ENCODE assay signal across 9 mouse cellular contexts in the genomic region with DNA sequence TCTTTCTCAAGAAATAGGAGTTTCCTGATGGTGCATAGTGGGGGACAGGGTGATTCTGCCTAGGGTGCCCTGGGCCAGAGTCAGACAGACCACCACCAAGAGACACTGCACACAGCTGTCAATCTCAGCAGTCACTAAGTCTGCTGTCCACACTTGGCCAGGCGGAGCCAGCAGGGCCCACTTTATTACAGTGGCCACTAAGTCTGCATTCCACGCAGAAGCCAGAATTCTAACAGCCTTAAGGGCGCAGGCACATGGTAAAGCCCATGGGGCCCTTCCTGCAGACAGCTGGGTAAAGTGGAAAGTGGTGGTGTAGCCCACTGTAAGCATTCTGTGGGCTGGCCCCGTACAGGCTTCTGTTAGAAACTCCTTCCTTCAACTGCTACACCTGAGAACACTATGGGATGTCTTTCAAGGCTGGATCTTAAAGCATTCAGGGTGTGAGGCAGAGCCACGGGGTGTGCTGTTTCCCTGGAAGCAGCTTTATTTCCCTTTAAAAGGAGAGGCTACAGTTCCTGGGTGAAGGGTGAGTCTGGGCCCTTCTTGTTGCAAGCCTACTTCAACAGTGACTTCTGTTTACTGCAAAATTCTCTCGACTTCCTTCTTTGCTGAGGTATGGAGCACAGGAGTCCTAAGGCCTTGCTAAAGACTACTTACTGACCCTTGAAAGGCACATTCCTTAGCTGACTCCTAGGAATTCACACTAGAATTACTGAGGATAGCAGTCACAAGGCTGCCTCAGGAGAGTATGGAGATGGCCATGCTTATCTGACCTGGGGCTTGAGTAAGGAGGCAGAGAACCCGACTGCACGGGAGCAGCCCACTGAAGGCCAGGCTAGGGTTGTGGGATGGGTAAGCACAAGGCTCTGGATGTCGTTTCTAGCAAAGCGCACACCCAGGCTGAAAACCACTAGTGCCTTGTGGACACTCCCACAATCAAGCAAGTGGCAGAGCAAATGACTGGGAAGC. TPM values are rescaled to one million over a fixed set of nuclear protein-coding genes. Genes with fewer than 3 reads are reported as not detected.
DNase-seq lines count a peak whose midpoint lies in the region; ATAC-seq and TF ChIP-seq lines count a peak whose summit lies in the region.
"Had no signal": no experiment of that assay in that cellular context is flagged by ENCODE, and none has a peak within 500 bp of the region (broad histone marks: within the 10 kb centered on the region; RNA-seq: fewer than 3 reads in every experiment).

No protein-coding gene starts in this region.

- no peak for DNase-seq in heart, adult 18-20 months
- DNase-seq in cerebellum, adult 9-10 months = no peak
- no peak for DNase-seq in T-cell, adult 2 months (ENCODE audit: low spot score)
- no peak for DNase-seq in right cerebral cortex, adult 2 months (ENCODE audit: low spot score in 2 of 2)

- no peak overlapping the region for H3K4me2 ChIP-seq in heart, embryonic 15.5 days
- no peak overlapping the region for H3K4me2 ChIP-seq in forebrain, embryonic 12.5 days
- H3K4me2 ChIP-seq in lung, embryonic 16.5 days (ENCODE audit: low read depth, low read length) = no peak overlapping the region

- peaks cover 75% of the 10 kb centered on the region for H3K4me1 ChIP-seq in heart, embryonic 15.5 days (replicated peaks)
- peaks cover 96% of the 10 kb centered on the region for H3K4me1 ChIP-seq in E14TG2a.4 (replicated peaks; ENCODE audit: low read depth, low read length)
- H3K4me1 ChIP-seq in forebrain, embryonic 12.5 days = peaks cover 61% of the 10 kb centered on the region
- peaks cover 54% of the 10 kb centered on the region for H3K4me1 ChIP-seq in lung, embryonic 16.5 days (replicated peaks; ENCODE audit: control insufficient read depth, insufficient read depth, low read length)

- 0 out of 2 replicates have a peak overlapping the region, but pooled peaks have one; percentile 30 for H3K27ac ChIP-seq in heart, embryonic 15.5 days
- 0 out of 2 replicates have a peak overlapping the region, but pooled peaks have one; percentile 5 for H3K27ac ChIP-seq in forebrain, embryonic 12.5 days
- H3K27ac ChIP-seq in lung, embryonic 16.5 days (ENCODE audit: low read length) = peak overlapping the region; percentile 93

- H3K27me3 ChIP-seq in heart, embryonic 15.5 days = no peaks in the 10 kb centered on the region
- H3K27me3 ChIP-seq in E14TG2a.4 (ENCODE audit: insufficient read depth, low read length) = no peaks in the 10 kb centered on the region
- no peaks in the 10 kb centered on the region for H3K27me3 ChIP-seq in forebrain, embryonic 12.5 days
- H3K27me3 ChIP-seq in lung, embryonic 16.5 days (ENCODE audit: control insufficient read depth, insufficient read depth, low read depth, low read length) = no peaks in the 10 kb centered on the region

- H3K9ac ChIP-seq in heart, embryonic 15.5 days = no peak overlapping the region
- no peak overlapping the region for H3K9ac ChIP-seq in forebrain, embryonic 12.5 days
- peak overlapping the region; percentile 20 for H3K9ac ChIP-seq in lung, embryonic 16.5 days (ENCODE audit: low read length)

- 39% methylated on average over 10 of the region's 10 CpGs for WGBS in heart, embryonic 15.5 days
- WGBS in forebrain, embryonic 12.5 days = 48% methylated on average over 10 of the region's 10 CpGs
- WGBS in lung, embryonic 16.5 days = 37% methylated on average over 10 of the region's 10 CpGs

- TF ChIP-seq CTCF in E14TG2a.4 (conservative IDR thresholded peaks at IDR 0.05; ENCODE audit: low read length) = no peak

- ATAC-seq in heart, embryonic 15.5 days (replicated peaks; ENCODE audit: insufficient number of reproducible peaks, insufficient read depth, low FRiP score, low read depth) = no peak
- peak; percentile 50 for ATAC-seq in forebrain, embryonic 12.5 days (ENCODE audit: low FRiP score)
- peak; percentile 56 for ATAC-seq in lung, embryonic 16.5 days (ENCODE audit: low read depth)

- H3K36me3 ChIP-seq in heart, embryonic 15.5 days = no peaks in the 10 kb centered on the region
- peaks cover 31% of the 10 kb centered on the region for H3K36me3 ChIP-seq in E14TG2a.4 (ENCODE audit: insufficient read depth, low read length)
- H3K36me3 ChIP-seq in forebrain, embryonic 12.5 days (replicated peaks) = no peaks in the 10 kb centered on the region
- no peaks in the 10 kb centered on the region for H3K36me3 ChIP-seq in lung, embryonic 16.5 days (ENCODE audit: control insufficient read depth, insufficient read depth, low read length)

- no peaks in the 10 kb centered on the region for H3K9me3 ChIP-seq in heart, embryonic 15.5 days (replicated peaks)
- no peaks in the 10 kb centered on the region for H3K9me3 ChIP-seq in E14TG2a.4 (ENCODE audit: low read length)
- no peaks in the 10 kb centered on the region for H3K9me3 ChIP-seq in forebrain, embryonic 12.5 days
- H3K9me3 ChIP-seq in lung, embryonic 16.5 days (ENCODE audit: control insufficient read depth, low read length) = no peaks in the 10 kb centered on the region

- no peak overlapping the region for H3K4me3 ChIP-seq in heart, embryonic 15.5 days
- peak overlapping the region; percentile 39 for H3K4me3 ChIP-seq in E14TG2a.4 (replicated peaks; ENCODE audit: low read length)
- no peak overlapping the region for H3K4me3 ChIP-seq in forebrain, embryonic 12.5 days (replicated peaks)
- H3K4me3 ChIP-seq in lung, embryonic 16.5 days (ENCODE audit: low read length) = no peak overlapping the region

RNA-seq across cellular contexts. Expression of a gene that starts 2.6 kb away (rescaled TPM):
- 0.14 and 0.20 TPM in 2 replicates for polyA plus RNA-seq in heart, embryonic 15.5 days (2015; fragmentation: Nextera tagmentation; extraction: Ambion mirVana)
- not detected for total RNA-seq in heart, adult 18-20 months (2021)
- not detected in 2 replicates for polyA plus RNA-seq in forebrain, embryonic 12.5 days (2016; fragmentation: Nextera tagmentation; extraction: Ambion mirVana)
- not detected in 2 replicates for polyA plus RNA-seq in lung, embryonic 16.5 days (2015; fragmentation: Nextera tagmentation; extraction: Ambion mirVana)
- total RNA-seq: left cerebral cortex, postnatal 36 days had no signal

RNA-seq across cellular contexts. Expression of a gene that starts 24.7 kb away (rescaled TPM):
- 23.4 and 25.6 TPM in 2 replicates for polyA plus RNA-seq in heart, embryonic 15.5 days (2015; fragmentation: Nextera tagmentation; extraction: Ambion mirVana)
- total RNA-seq in heart, adult 18-20 months (2021) = 10 to 100 TPM; 42.9 to 59.3 TPM
- polyA plus RNA-seq in forebrain, embryonic 12.5 days (2016; fragmentation: Nextera tagmentation; extraction: Ambion mirVana) = 21.9 and 26.1 TPM in 2 replicates
- 39.0 and 40.1 TPM in 2 replicates for polyA plus RNA-seq in lung, embryonic 16.5 days (2015; fragmentation: Nextera tagmentation; extraction: Ambion mirVana)

Comparison
In these comparisons a context has a peak if more than half of its experiments do, and no peak if none do; other contexts are left out.
1. H3K27ac ChIP-seq: peak in every context shown above with its lines; median percentile 93 in lung, embryonic 16.5 days; 30 in heart, embryonic 15.5 days; 5 in forebrain, embryonic 12.5 days.